Mouse (Mus musculus): Measurements from ENCODE around the gene Prkg1. TPM values are rescaled to one million over a fixed set of nuclear protein-coding genes. Genes with fewer than 3 reads are reported as not detected.

Gene Prkg1
- total RNA-seq, 1 experiment = 1.5 TPM

DNA sequence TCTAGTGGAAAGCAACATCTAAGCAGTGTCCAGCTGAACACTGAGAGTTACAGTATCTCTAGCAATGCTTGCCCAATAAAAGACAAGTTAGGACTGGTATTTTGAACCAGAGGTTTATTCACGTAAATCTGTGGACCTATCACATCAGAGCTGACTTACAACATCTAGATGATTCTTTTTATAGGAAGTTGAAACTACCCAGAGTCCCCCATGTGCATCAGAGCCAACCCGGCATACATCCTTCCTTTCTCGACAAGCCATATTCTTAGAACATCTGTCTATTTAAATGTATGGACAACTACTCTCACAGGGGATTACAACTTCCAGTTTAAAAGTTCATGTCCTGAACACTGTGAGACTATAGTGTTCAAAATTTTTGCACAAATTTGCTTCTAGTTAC is 460.1 kb downstream of the Prkg1 start:
- no peak for DNase-seq (ENCODE audit: low read depth, low spot score)
- TF ChIP-seq MAFK (IDR thresholded peaks at IDR 0.05; ENCODE audit: insufficient read depth, low read depth, low read length) (no peak), HCFC1 (IDR thresholded peaks at IDR 0.05; ENCODE audit: borderline replicate concordance, insufficient read depth, low read length) (no peak), CHD2 (IDR thresholded peaks at IDR 0.05; ENCODE audit: low read depth, low read length) (no peak), ZC3H11A (IDR thresholded peaks at IDR 0.05; ENCODE audit: borderline replicate concordance, low read depth, low read length) (no peak)
- Histone ChIP-seq H3K9me3 (ENCODE audit: control insufficient read depth, insufficient read depth, low read depth, low read length) (no peaks in the 10 kb centered on the region), H3K9ac (ENCODE audit: insufficient read depth, low read depth, low read length, poor library complexity, severe bottlenecking) (no peak overlapping the region), H3K27ac (ENCODE audit: insufficient read depth, low read depth, low read length, poor library complexity, severe bottlenecking) (no peak overlapping the region), H3K4me1 (ENCODE audit: control insufficient read depth in 2 of 2, insufficient read depth in 2 of 2, low read length in 2 of 2, poor library complexity in 1 of 2) (no peaks in the 10 kb centered on the region), H3K36me3 (ENCODE audit: control insufficient read depth, insufficient read depth, low read length, poor library complexity, severe bottlenecking) (no peaks in the 10 kb centered on the region), H3K4me3 (ENCODE audit: insufficient read depth in 1 of 2, low read depth in 1 of 2, low read length in 2 of 2, poor library complexity in 1 of 2, severe bottlenecking in 1 of 2) (no peak overlapping the region)
- in situ Hi-C loops (cut with MboI; ENCODE audit: low sequenced_read_pairs in 2 of 2, unreplicated experiment in 2 of 2) = no loop called here

- in situ Hi-C loops (cut with MboI; ENCODE audit: low sequenced_read_pairs in 2 of 2, unreplicated experiment in 2 of 2) = no loop called here
- no peak for TF ChIP-seq ZNF384 (IDR thresholded peaks at IDR 0.05; ENCODE audit: low read depth, low read length)
- no peak for TF ChIP-seq HCFC1 (IDR thresholded peaks at IDR 0.05; ENCODE audit: borderline replicate concordance, insufficient read depth, low read length)
- no peak for TF ChIP-seq CHD2 (IDR thresholded peaks at IDR 0.05; ENCODE audit: low read depth, low read length)
- no peak for TF ChIP-seq ZC3H11A (IDR thresholded peaks at IDR 0.05; ENCODE audit: borderline replicate concordance, low read depth, low read length)
- no peak for TF ChIP-seq MAFK (IDR thresholded peaks at IDR 0.05; ENCODE audit: insufficient read depth, low read depth, low read length)
These were observed 473.6 kb downstream of the Prkg1 start for GRCm38 (mm10) chr19:31291231-31291630.

DNA sequence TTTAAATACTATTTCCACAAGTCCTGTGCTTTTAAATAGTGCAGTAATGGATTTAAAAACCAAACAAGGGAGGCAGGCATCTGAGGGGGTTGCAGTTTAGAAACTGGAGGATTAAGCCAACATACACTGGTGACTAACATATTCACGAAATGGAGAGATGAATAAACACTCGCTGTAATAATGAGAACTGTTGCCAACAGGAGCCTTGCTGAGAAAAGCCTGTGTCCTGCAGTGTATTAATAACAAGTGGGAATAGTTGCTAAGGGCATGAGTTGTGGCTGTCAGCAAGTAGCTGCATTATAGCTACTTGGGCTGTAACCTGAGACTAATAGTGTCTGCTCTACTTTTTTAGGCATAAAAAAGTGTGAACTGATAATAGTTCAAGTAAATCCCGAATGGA is 480.3 kb downstream of the Prkg1 start:
- H3K4me3 ChIP-seq (ENCODE audit: insufficient read depth in 1 of 2, low read depth in 1 of 2, low read length in 2 of 2, poor library complexity in 1 of 2, severe bottlenecking in 1 of 2) = no peak overlapping the region
- DNase-seq (ENCODE audit: low read depth, low spot score) = no peak
- H3K27ac ChIP-seq (ENCODE audit: insufficient read depth, low read depth, low read length, poor library complexity, severe bottlenecking) = no peak overlapping the region
- TF ChIP-seq MAFK (IDR thresholded peaks at IDR 0.05; ENCODE audit: insufficient read depth, low read depth, low read length) (no peak), CHD2 (IDR thresholded peaks at IDR 0.05; ENCODE audit: low read depth, low read length) (no peak), ZC3H11A (IDR thresholded peaks at IDR 0.05; ENCODE audit: borderline replicate concordance, low read depth, low read length) (no peak), HCFC1 (IDR thresholded peaks at IDR 0.05; ENCODE audit: borderline replicate concordance, insufficient read depth, low read length) (no peak), ZNF384 (IDR thresholded peaks at IDR 0.05; ENCODE audit: low read depth, low read length) (no peak)
- no peaks in the 10 kb centered on the region for H3K9me3 ChIP-seq (ENCODE audit: control insufficient read depth, insufficient read depth, low read depth, low read length)
- H3K9ac ChIP-seq (ENCODE audit: insufficient read depth, low read depth, low read length, poor library complexity, severe bottlenecking) = no peak overlapping the region
- no peaks in the 10 kb centered on the region for H3K36me3 ChIP-seq (ENCODE audit: control insufficient read depth, insufficient read depth, low read length, poor library complexity, severe bottlenecking)
- in situ Hi-C loops (cut with MboI; ENCODE audit: low sequenced_read_pairs in 2 of 2, unreplicated experiment in 2 of 2) = no loop called here
- no peaks in the 10 kb centered on the region for H3K4me1 ChIP-seq (ENCODE audit: control insufficient read depth in 2 of 2, insufficient read depth in 2 of 2, low read length in 2 of 2, poor library complexity in 1 of 2)

More at GRCm38 (mm10) chr19:31291231-31291630, 473.6 kb downstream of the Prkg1 start:
- DNase-seq (ENCODE audit: low read depth, low spot score) = no peak
- Histone ChIP-seq H3K27ac (ENCODE audit: insufficient read depth, low read depth, low read length, poor library complexity, severe bottlenecking) (no peak overlapping the region), H3K9ac (ENCODE audit: insufficient read depth, low read depth, low read length, poor library complexity, severe bottlenecking) (no peak overlapping the region), H3K4me3 (ENCODE audit: insufficient read depth in 1 of 2, low read depth in 1 of 2, low read length in 2 of 2, poor library complexity in 1 of 2, severe bottlenecking in 1 of 2) (no peak overlapping the region), H3K36me3 (ENCODE audit: control insufficient read depth, insufficient read depth, low read length, poor library complexity, severe bottlenecking) (no peaks in the 10 kb centered on the region), H3K4me1 (ENCODE audit: control insufficient read depth in 2 of 2, insufficient read depth in 2 of 2, low read length in 2 of 2, poor library complexity in 1 of 2) (no peaks in the 10 kb centered on the region), H3K9me3 (ENCODE audit: control insufficient read depth, insufficient read depth, low read depth, low read length) (no peaks in the 10 kb centered on the region)

- DNase-seq (ENCODE audit: low read depth, low spot score) = no peak
- H3K9ac ChIP-seq (ENCODE audit: insufficient read depth, low read depth, low read length, poor library complexity, severe bottlenecking) = no peak overlapping the region
- in situ Hi-C loops (cut with MboI; ENCODE audit: low sequenced_read_pairs in 2 of 2, unreplicated experiment in 2 of 2) = no loop called here
- no peak overlapping the region for H3K27ac ChIP-seq (ENCODE audit: insufficient read depth, low read depth, low read length, poor library complexity, severe bottlenecking)
- no peaks in the 10 kb centered on the region for H3K36me3 ChIP-seq (ENCODE audit: control insufficient read depth, insufficient read depth, low read length, poor library complexity, severe bottlenecking)
- no peaks in the 10 kb centered on the region for H3K9me3 ChIP-seq (ENCODE audit: control insufficient read depth, insufficient read depth, low read depth, low read length)
- no peak overlapping the region for H3K4me3 ChIP-seq (ENCODE audit: insufficient read depth in 1 of 2, low read depth in 1 of 2, low read length in 2 of 2, poor library complexity in 1 of 2, severe bottlenecking in 1 of 2)
- no peaks in the 10 kb centered on the region for H3K4me1 ChIP-seq (ENCODE audit: control insufficient read depth in 2 of 2, insufficient read depth in 2 of 2, low read length in 2 of 2, poor library complexity in 1 of 2)
- TF ChIP-seq ZNF384 (IDR thresholded peaks at IDR 0.05; ENCODE audit: low read depth, low read length) = no peak
- TF ChIP-seq ZC3H11A (IDR thresholded peaks at IDR 0.05; ENCODE audit: borderline replicate concordance, low read depth, low read length) = no peak
- TF ChIP-seq MAFK (IDR thresholded peaks at IDR 0.05; ENCODE audit: insufficient read depth, low read depth, low read length) = no peak
- TF ChIP-seq CHD2 (IDR thresholded peaks at IDR 0.05; ENCODE audit: low read depth, low read length) = no peak
- TF ChIP-seq HCFC1 (IDR thresholded peaks at IDR 0.05; ENCODE audit: borderline replicate concordance, insufficient read depth, low read length) = no peak
These were observed 480.7 kb downstream of the Prkg1 start for GRCm38 (mm10) chr19:31284126-31284525.

DNA sequence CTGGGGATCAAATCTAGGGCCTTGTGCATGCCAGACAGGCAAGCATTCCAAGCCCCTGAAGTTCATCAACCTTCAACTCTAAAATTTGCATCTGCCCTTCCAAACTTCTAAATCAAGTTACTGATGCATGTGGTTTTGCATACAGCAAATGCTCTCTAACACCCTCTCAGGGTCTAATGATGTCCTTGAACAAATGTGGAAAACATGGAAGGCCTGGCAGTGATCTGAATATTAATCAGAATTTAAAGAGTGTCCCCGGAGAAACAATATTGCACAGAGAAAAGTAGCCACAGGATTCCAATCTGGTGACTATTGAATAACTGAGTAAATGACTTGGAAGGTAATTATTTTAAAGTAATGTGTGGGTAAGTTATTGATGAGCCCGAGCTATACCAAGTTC is 481.2 kb downstream of the Prkg1 start:
- in situ Hi-C loops (cut with MboI; ENCODE audit: low sequenced_read_pairs in 2 of 2, unreplicated experiment in 2 of 2) = no loop called here
- TF ChIP-seq ZNF384 (IDR thresholded peaks at IDR 0.05; ENCODE audit: low read depth, low read length) = no peak
- Histone ChIP-seq H3K27ac (ENCODE audit: insufficient read depth, low read depth, low read length, poor library complexity, severe bottlenecking) (no peak overlapping the region), H3K4me1 (ENCODE audit: control insufficient read depth in 2 of 2, insufficient read depth in 2 of 2, low read length in 2 of 2, poor library complexity in 1 of 2) (no peaks in the 10 kb centered on the region), H3K9me3 (ENCODE audit: control insufficient read depth, insufficient read depth, low read depth, low read length) (no peaks in the 10 kb centered on the region), H3K36me3 (ENCODE audit: control insufficient read depth, insufficient read depth, low read length, poor library complexity, severe bottlenecking) (no peaks in the 10 kb centered on the region), H3K9ac (ENCODE audit: insufficient read depth, low read depth, low read length, poor library complexity, severe bottlenecking) (no peak overlapping the region), H3K4me3 (ENCODE audit: insufficient read depth in 1 of 2, low read depth in 1 of 2, low read length in 2 of 2, poor library complexity in 1 of 2, severe bottlenecking in 1 of 2) (no peak overlapping the region)
- no peak for DNase-seq (ENCODE audit: low read depth, low spot score)

Data from ES-E14 (cell line).